Mouse (Mus musculus) layer of hippocampus, postnatal 25 days (tissue): ENCODE measurements around the gene Nbea. TPM values are rescaled to one million over a fixed set of nuclear protein-coding genes. Genes with fewer than 3 reads are reported as not detected.
"Not testable (repeated sequence)": the region's sequence is repeated elsewhere in the genome, so short reads cannot be mapped to it uniquely, and the experiment has no call there.

Source experiments
- DNase-seq, 2 experiments: peaks; one replicate each; pipeline ENCODE4 v3.0.0; 2022; ENCODE audit warnings: mixed read lengths in 2 of 2, low spot score in 1 of 2; ENCODE audit errors: extremely low spot score in 1 of 2
- total RNA-seq, 2 experiments: library from RNA; stranded (reverse); gene quantifications; 2 replicates each; pipeline ENCODE4 v1.2.3; 2021

Gene Nbea
- total RNA-seq, 2 experiments from 2014 or later = 201 to 227 TPM

DNA sequence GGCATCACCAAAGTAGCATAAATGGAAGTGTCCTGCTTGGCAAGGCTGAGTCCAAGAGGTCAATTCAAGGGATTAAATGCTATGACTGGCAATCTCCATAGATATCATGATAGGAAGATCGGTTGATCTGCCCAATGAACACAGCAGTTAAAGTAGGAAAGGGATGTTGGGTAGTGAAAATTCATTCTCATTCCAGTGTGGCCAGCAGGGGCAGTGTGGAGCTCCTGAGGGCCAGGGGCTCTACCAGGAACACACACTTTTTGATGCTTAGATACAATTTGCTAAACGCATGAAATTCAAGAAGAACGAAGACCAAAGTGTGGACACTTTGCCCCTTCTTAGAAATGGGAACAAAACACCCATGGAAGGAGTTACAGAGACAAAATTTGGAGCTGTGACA lies 561.5 kb downstream of the Nbea start:
- DNase-seq = not testable (repeated sequence)

DNA sequence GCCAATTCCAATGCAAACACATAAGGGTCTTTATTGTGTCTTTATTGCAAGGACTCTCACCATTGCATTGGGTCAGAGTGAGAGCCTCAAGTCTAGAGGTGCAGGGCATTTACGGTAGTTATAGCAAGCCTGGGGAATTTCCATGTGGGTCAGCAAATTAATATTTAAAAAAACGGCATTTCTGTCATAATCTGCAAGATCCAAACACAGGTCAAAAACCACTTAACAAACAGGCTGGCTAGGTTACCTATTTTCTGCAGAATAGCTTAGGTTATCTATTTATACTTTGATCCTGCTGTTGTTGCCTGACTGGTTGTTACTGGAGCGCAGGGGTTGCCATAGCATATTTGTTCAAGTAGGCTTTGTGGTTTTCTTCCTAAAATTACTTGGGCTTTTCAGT lies 565.1 kb downstream of the Nbea start:
- DNase-seq = no peak

DNA sequence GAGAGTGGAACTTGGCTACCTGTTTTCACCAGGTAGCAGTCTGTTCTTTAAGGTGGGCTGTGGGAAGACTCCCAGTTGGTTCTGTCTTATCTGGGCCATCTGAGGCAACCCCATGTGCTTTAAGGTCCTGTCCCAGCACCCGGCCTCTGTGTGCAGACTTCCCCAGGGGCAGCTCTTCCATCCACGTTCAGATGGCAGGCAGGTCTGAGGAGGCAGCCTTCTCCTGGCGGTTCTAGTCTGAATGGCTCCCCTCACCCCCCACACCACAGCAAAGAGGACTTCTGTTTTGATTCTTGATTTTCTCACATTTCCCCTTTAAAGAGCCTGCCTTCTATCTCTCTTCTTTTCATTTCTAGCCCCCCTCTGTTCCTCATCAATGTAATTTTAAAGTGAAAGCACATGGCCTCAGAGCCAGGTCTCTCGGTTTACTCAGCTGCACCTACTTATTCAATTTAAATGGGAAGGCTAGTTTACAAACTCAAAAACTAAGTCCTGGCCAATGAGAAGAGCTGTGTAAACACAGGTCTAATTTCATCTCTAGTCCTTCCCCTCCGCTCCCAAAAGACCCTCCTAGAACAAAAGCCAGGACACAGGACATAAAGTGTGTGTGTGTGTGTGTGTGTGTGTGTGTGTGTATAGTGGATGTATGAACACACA lies 570.9 kb downstream of the Nbea start:
- no peak for DNase-seq

DNA sequence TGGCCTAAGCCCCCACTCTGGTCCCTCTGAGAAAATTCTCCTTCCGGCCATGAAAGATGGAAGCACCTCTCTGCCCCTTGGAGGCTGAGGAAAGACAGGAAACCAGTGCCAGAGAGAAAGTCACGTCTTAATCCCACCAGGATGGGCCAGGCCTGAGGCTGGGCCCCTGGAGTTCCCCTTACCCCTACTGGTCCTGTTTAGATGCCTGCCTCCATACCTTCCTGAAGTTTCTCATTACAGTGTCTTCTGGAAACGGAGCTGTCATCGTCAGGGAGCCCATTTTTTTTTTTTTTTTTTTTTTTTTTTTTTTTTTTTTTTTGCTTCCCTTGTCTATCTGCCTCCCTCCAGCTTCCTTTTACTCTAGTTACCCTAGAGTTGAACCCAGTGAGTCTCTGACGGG lies 571.5 kb downstream of the Nbea start:
- DNase-seq = no peak

DNA sequence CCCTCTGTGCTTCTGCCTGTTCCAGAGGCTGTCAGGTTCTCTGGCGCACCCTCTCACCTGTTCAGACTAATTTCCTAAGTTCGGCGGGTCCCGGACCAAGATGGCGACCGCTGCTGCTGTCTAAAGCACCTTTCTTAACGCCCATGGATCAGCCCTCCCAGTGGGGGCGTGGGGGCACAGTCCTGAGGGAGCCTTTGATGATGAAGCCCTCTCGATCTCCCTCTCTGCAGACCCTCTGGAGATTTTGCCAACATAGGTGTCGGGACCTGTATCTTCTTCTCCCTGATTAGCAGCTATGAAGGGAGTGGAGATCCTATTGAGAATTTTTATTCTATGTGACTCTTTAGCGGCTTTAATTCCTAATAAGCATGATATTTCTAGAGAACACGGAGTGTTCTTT lies 573.3 kb downstream of the Nbea start:
- DNase-seq = no peak

DNA sequence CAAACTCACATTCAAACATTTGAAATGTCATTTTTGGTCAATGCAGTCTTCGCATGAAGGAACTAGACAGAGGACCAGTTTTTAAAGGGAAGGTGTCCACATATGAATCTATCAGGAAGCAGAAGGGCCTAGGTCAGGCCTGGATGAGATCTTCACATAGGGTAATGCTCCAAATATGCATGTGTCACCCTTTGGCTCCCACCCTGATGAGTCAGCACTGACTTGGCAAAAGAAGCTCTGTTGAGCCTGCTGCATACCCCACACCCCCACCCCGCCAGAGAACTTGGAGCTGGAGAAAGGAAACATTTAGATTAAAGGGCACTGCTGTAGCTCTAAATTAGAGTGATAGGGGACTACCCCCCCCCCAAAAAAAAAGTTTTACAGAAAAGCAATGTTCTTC lies 583.2 kb downstream of the Nbea start:
- no peak for DNase-seq

DNA sequence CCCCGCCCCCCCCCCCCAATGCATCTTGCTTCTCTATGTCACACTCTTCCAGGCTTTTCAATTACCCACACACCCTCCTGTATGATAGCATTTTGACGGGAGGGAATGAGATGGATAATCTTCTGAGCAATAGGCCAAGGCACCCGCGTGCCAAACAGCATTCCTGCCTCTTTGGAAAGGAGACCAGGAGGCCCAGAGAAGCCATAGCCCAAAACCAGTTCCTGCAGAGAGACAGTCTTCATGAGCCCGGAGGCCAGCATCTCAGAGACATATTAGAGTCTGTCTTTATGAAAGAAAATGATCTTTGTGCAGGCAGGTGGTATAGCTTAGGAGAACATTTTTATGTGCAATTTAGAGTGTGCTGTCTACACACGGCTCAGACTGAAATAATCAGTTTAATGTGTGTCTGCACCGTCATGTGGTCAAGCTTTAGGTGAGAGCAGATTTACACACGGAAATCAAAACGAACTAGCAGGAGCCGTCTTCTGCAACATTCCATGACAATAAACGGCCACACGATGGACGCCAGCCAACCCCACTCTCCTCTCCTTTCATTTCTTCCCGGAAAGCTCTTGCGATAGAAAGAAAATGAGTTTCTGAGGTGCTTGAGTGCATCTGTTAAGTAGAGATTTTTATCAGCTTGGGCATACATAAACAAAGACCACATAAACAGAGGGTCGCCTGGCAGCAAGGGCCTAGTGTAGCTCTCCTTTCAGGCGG lies 584.0 kb downstream of the Nbea start:
- DNase-seq = no peak

DNA sequence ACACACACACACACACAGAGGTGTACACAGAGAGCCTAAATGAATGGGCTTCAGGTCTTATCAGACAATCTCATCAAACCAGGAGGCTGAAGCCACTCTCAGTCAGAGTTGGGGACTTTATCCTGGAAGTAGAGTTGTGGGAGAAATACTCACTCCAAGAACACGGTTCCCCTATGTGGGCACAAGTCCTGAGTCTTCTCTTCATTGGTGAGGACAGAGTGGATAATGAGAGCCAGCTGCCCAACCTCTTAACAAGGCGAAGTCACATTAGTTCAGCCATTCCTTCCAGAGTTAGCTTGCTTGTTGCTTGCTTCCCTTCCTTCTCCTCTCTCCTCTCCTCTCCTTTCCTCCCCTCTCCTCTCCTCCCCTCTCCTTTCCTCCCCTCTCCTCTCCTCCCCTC lies 584.8 kb downstream of the Nbea start:
- no peak for DNase-seq

DNA sequence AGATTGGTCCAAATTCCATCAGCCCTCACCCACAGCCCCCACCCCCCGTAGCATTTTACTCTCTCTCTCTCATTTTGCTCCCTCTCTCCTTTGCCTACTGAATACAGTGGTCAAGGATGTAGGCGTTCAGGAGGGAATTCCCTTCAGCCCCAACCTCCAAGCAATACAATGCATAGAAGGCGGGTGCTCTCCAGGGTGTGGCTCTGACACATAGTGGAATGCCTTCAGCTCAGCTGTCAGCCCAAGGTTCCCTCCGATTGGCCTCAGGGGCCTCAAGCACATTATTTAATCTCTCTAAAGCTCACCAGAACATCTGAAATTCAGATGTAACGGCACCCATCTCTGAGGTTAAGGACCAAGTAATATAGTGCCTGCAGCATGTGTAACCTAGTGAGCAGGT lies 590.2 kb downstream of the Nbea start:
- DNase-seq = no peak

DNA sequence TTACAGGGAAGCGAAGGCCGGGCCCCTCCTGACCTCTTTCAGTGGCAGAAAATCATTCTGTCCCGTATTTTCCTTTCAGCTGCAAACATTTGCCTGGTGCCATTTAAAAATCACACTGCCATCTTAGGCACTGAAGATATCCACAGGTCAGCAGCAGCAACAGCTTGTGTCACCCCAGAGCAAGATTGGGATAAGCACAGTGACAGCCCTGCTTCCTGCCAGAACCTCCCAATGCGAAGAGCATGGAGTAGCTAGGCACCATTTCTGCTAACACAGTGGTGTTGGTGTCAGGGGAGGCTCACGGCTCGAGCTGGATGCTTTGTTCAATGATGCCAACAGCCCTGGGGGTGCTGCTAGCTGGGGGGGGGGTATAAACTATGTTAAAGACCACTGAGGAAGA lies 592.8 kb downstream of the Nbea start:
- DNase-seq = no peak

DNA sequence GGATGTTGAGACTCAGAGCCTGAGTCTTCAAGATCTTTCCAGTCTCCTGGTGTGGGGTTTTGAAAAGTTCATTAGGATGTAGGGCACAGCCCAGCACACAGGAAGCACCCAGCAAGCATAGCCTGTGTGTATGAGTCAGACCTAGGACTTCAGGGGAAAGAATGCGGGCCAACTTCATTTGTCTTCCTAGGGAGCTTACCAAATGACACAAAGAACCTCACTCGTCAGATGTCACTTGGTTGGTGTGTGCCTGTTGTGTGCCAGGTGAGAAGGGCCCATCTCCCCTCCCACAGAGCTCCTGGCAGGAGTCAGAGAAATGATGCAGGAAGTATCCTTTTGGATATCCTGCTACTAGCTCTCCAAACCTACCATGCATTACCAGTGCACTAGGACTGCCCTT lies 593.2 kb downstream of the Nbea start:
- no peak for DNase-seq

DNA sequence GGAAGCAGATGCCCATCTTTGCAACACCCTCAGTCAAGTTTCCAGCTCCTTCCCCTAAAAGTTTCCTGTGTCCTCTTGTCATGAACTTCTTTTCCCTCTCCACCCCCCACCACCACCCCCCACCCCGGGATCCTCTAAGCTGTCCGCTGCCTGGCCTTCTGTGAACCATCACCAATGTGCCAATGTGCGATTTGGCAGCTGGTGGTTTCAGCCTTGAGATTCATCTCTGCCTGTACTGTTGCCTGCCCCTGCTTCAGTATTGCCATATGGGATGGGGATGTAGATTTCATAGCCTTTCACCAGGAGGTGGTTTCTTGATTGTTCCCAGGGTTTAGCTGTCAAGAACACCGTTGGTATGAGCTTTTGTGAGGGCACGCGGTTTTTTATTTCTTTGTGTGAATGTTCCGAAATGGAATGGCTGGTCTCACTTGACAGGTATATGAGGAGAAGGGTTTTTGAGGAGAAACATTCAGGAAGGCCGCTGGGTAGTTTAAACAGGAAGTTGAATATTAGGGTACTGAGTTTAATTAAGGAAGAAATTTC lies 594.0 kb downstream of the Nbea start:
- no peak for DNase-seq

DNA sequence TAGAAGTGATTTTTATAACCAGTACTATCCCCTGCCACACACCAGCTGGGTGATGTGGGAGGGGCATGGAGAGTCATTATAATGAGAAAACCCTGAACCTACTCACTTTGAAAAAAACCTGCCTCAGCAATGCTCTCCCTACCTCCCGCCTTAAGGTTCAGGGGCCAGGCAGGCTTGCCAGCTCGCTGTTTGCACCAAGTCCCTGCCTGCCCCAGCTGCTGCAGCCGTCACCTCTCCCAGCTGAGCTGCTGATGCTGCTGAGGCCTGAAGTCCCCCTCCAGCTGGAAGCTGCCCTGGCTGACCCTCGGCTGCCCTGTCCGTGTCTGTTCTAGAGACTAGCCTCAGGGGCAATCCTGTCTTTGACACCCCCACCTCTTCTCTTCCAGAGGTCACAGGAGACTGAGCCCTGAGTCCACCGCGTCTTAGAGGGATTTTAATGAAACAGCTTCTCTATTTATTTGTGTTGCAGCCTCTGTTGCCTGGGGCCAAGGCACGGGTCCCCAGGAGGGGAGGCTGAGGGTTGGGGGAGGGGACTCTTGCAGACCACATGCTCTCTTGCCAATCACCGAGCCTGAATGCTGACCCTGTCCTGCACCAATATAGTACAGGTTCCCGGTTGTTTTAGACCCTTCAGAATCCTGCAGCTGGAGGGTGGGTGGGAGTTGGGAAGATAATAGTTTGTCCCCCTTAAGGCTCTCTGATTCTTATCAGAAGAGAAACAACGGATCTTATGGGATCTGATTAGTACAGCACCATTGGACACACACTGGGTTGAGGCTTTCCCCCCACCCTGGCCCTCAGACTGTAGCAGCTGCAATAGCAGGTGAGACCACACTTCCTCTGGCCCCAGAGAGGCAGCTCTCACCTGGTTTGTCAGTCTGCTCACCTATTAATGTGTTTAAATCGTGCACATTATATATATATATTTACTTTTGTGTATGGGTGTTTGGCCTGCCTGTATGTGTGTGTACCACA lies 595.2 kb downstream of the Nbea start:
- no peak for DNase-seq

DNA sequence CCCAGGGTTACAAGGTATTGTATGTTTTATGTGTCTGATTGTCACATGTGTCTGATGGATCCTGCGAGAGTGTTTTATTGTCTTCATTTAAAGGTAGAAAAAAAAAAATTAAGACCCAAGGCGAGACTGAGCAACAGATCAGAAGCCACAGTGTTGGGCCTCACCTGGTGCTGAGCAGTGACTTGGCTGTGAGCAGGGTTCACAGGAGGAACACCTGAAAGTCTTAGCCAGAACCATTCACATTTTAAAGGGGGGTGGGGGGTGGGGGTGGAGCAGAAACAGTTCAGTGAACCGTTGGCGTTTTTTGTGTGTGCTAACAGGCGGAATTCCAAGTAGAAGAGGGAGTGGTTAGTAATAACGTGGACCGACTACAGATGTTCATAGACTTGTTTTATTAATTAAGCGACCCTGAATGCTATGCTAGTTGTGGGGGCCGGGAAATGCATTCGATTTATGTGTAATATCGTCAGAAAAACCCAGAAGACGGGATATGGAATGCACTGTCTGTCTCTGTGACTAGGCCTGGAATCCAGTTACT lies 596.0 kb downstream of the Nbea start:
- no peak for DNase-seq
